Mouse (Mus musculus) yolk sac, embryonic 10.5 days (tissue): ENCODE data around the gene Snrpc.

Experiments
- DNase-seq: peaks from one replicate; pipeline ENCODE4 v3.0.0-alpha.2; 2017; ENCODE audit warnings: low spot score

The Snrpc gene

GRCm38 (mm10) chr17:27859131-27859530 lies 21.2 kb downstream of the Snrpc start:
- DNase-seq = no peak

- no peak for DNase-seq
Measured at GRCm38 (mm10) chr17:27865461-27865860, 27.5 kb downstream of the Snrpc start.

DNA sequence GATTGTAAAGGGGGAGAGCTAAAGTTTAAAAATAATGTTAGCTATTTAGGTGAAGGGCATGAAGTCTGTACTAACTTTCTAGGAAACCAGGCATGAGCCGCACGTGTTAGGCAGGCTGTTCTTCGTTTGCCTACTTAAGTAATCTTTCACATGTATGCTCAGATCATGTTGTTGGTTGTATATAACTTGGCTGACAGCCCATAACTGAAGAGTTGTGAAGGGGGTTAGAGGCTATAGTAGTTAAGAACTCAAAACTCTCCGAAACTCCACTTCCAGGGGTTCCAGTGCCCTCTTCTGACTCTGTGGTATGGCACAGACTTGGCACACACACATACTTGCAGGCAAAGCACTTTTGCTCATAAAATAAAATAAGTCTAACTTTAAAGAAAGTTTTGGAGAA lies 28.8 kb downstream of the Snrpc start:
- no peak for DNase-seq

- no peak for DNase-seq
Measured at GRCm38 (mm10) chr17:27871851-27872250, 33.9 kb downstream of the Snrpc start.

GRCm38 (mm10) chr17:27873583-27873982 lies 35.6 kb downstream of the Snrpc start:
- no peak for DNase-seq

DNA sequence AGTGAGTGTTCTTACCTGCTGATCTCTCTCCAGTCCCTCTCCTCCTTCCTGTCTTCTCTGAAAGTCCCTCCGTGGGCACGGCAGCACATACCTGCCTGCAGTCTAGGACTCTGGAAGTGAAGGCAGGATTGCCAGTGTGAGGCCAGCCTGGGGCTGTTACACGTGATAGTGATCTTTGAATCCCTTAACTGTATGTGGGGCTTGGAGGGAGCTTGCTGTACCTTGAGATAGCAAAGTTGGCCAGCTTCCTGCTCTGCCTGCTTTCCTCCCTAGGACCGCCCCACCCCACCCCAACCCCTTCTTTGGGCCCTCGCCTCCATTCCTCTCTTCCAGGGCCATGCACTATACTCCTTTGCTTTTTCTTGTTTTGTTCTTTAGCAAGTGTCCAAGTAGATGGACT lies 36.6 kb downstream of the Snrpc start:
- no peak for DNase-seq

DNA sequence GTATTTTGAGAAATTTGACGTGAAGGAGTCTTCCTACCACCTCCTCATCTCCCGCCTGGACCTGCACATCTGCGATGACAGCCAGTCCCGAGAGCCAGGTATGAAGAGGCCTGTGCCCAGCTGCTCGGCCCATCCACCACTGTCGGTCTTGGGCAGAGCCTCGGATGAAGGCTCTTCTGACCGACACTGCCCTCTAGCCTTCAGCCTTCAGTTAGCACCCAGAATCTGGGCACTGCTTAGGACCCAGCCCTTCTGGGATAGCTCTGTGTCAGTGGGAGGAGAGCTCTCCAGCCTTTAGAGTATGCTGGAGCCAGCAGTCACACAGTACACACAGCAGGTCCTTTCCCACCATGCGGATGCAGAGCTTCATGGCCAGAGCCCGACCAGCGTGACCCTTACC lies 43.6 kb downstream of the Snrpc start:
- no peak for DNase-seq

DNA sequence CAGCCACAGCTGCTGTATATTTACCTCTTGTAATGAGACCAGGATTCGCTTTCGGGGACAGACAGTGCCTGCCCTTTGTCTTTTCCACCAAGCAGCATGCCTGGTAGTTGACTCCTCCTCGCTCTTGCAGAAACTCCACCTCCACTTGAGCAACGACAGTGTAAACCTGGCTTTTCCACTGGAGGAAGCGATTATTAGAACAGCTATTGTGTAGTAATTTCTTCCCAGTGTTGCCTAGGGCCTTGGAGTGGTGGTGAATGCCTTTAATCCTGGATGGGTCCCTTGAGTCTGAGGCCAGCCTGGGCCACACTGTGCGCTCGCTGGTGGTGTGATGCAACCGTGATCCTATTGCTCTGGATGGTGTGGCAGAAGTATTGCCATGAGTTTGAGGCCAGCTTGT lies 45.2 kb downstream of the Snrpc start:
- DNase-seq = no peak

- no peak for DNase-seq
Measured at GRCm38 (mm10) chr17:27883994-27884393, 46.0 kb downstream of the Snrpc start.

DNA sequence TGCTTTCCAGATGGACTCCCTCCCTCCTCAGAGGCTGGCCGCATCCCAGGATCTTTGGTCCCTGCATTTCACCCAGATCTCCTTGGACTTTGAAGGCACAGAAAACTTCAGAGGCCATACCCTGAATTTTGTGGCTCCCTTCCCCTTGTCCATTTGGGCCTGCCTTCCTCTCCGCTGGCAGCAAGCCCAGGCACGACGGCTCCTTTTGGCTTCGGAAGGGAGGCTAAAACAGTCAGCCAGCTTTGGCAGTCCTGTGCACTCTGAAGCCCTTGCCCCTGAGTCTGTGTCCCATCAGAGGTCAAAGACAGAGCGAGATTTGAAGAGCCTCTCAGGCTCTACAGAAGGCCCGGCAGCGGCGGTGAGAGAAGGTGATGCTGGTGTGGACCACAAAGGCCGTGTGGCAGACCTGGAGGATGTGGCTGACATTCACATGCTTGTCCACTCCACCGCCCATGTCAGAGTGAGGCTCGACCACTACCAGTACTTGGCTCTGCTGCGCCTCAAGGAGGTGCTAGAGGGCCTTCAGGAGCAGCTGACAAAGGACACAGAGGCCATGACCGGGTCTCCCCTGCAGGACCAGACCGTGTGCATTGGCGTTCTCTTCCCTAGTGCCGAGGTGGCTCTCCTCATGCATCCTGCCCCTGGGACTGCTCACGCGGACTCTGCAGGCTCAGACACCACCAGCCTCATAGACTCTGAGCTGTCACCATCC lies 48.7 kb downstream of the Snrpc start:
- DNase-seq = no peak
